Mouse (Mus musculus) midbrain, embryonic 10.5 days (tissue): ENCODE results near the gene Tgfa. TPM values are rescaled to one million over a fixed set of nuclear protein-coding genes. Genes with fewer than 3 reads are reported as not detected.

Experiments
- DNase-seq: peaks from one replicate; pipeline ENCODE4 v3.0.0-alpha.2; 2017; ENCODE audit warnings: low spot score
- H3K27ac ChIP-seq: fragments of 300-500 bp; sonication (generic); replicated peaks from 2 replicates; pipeline ENCODE4 v1.5.1; 2016; ENCODE audit warnings: mild to moderate bottlenecking
- H3K27me3 ChIP-seq: fragments of 300-500 bp; sonication (generic); 2 replicates; pipeline ENCODE4 v1.6.1; 2016; ENCODE audit warnings: low read depth, mild to moderate bottlenecking; ENCODE audit not compliant: poor library complexity, severe bottlenecking
- H3K36me3 ChIP-seq: fragments of 300-500 bp; sonication (generic); 2 replicates; pipeline ENCODE4 v1.6.1; 2016; ENCODE audit warnings: mild to moderate bottlenecking, moderate library complexity
- H3K4me1 ChIP-seq: fragments of 300-500 bp; sonication (generic); 2 replicates; pipeline ENCODE4 v1.6.1; 2016
- H3K4me3 ChIP-seq: fragments of 300-500 bp; sonication (generic); 2 replicates; pipeline ENCODE4 v1.5.1; 2016; ENCODE audit warnings: mild to moderate bottlenecking, moderate library complexity
- H3K9me3 ChIP-seq: fragments of 300-500 bp; sonication (generic); replicated peaks from 2 replicates; pipeline ENCODE4 v1.6.1; 2016; ENCODE audit warnings: mild to moderate bottlenecking
- WGBS: fragments of 180-500 bp; shearing (Covaris S2); methylation state at CpG from one replicate; pipeline ENCODE4 v1.1.7; 2016; 5-methylcytosine and 5-hydroxymethylcytosine counted together
- polyA plus RNA-seq: library from polyadenylated mRNA; unstranded; fragments of >200 nt; fragmentation: Nextera tagmentation; extraction: Ambion mirVana; gene quantifications from 2 replicates; pipeline ENCODE4 v1.2.1, GENCODE M21; 2016

The Tgfa gene
- polyA plus RNA-seq, 1 experiment from 2014 or later, result 1.3 TPM

GRCm38 (mm10) chr6:86250830-86251229 lies 55.8 kb downstream of the Tgfa start:
- no peak for DNase-seq
- H3K36me3 ChIP-seq, result no peaks in the 10 kb centered on the region
- H3K9me3 ChIP-seq, result no peaks in the 10 kb centered on the region
- no peaks in the 10 kb centered on the region for H3K27me3 ChIP-seq
- WGBS, result 75% methylated on average over 8 of the region's 8 CpGs
- no peak overlapping the region for H3K4me3 ChIP-seq
- H3K4me1 ChIP-seq, result peaks cover 16% of the 10 kb centered on the region
- H3K27ac ChIP-seq, result peak overlapping the region; percentile 28; the same call in 1 of the 2 replicates

DNA sequence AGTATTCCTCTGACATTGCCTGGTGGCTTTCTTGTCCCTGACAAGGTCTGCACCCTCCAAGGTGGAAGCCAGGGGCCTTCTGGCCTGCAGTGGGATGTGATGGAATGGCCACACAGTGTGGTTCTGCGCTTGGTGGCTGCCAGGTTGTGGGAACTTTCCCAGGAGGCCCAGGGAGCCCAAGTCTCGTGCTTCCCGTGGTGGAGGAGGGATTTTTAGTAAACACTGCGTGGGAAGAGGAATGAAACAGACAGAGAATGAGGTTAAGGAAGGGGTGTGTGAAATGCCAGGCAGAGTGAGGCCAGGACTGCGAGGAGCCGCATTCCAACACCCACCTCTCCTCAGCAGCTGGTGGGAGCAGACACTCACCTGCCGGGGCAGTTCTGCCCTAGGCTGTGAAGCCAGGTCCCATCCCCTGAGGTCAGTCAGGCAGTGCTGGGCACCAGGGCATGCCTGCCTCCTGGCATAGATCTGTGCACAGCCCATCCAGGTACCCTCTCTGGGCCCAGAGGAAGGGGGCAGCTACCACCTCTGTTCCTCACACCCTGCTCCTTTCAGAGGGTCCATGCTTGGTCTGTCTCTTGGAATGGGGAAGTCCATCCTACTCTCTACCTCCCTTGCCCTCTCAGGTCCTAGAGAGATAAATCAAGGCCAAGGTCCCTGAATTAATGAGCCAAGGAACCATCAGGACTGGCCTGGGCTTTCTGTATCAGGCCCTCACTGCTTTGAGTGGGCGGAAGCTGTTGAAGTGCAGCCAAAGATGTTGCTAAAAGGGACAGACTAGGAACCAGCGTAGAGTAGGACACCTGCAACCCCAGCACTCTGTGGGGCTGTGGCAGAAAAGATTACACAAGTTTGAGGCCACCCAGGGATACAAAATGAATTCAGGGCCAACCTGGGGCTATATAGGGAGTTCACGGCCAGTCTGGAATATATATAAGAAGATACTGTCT lies 57.4 kb downstream of the Tgfa start:
- H3K9me3 ChIP-seq, result no peaks in the 10 kb centered on the region
- DNase-seq, result no peak
- WGBS, result 79% methylated on average over 10 of the region's 10 CpGs
- no peaks in the 10 kb centered on the region for H3K27me3 ChIP-seq
- no peak overlapping the region for H3K4me3 ChIP-seq
- no peak overlapping the region for H3K27ac ChIP-seq
- no peaks in the 10 kb centered on the region for H3K36me3 ChIP-seq
- peaks cover 10% of the 10 kb centered on the region; the same call in 1 of the 2 replicates for H3K4me1 ChIP-seq

DNA sequence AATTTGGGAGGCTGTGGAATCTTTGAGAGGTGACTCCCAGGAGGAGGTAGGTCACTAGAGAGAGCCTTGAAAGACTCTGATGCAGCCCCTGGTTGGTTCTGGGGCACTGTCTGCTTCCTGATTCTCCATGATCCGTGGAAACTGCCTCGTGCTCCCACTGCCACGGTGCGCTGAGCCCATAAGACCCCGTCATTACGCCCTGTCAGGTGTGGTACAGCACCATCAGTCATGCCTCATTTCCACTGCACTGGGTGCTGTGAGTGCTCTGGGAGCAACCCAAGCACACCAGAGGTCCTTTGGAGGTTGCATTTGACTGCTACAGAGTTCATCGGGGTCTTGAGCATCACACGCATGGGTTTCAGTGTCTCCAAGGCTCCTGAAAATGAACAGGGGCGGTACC lies 60.9 kb downstream of the Tgfa start:
- Histone ChIP-seq H3K9me3 (no peaks in the 10 kb centered on the region), H3K36me3 (no peaks in the 10 kb centered on the region), H3K27ac (no peak overlapping the region), H3K4me3 (no peak overlapping the region), H3K4me1 (no peaks in the 10 kb centered on the region), H3K27me3 (no peaks in the 10 kb centered on the region)
- no peak for DNase-seq
- 90% methylated on average over 9 of the region's 9 CpGs for WGBS

- H3K27me3 ChIP-seq, result no peaks in the 10 kb centered on the region
- no peaks in the 10 kb centered on the region for H3K4me1 ChIP-seq
- DNase-seq, result no peak
- 90% methylated on average over 6 of the region's 6 CpGs for WGBS
- H3K9me3 ChIP-seq, result no peaks in the 10 kb centered on the region
- H3K36me3 ChIP-seq, result no peaks in the 10 kb centered on the region
- H3K4me3 ChIP-seq, result no peak overlapping the region
- H3K27ac ChIP-seq, result no peak overlapping the region
Measured at GRCm38 (mm10) chr6:86259242-86259641, 64.2 kb downstream of the Tgfa start.

- H3K4me1 ChIP-seq, result no peaks in the 10 kb centered on the region
- H3K27me3 ChIP-seq, result no peaks in the 10 kb centered on the region
- H3K27ac ChIP-seq, result no peak overlapping the region
- 78% methylated on average over 7 of the region's 7 CpGs for whole genome bisulfite sequencing
- no peak overlapping the region for H3K4me3 ChIP-seq
- no peak for DNase-seq
- H3K9me3 ChIP-seq, result no peaks in the 10 kb centered on the region
- H3K36me3 ChIP-seq, result no peaks in the 10 kb centered on the region
Measured at GRCm38 (mm10) chr6:86260322-86261050, 65.5 kb downstream of the Tgfa start.

DNA sequence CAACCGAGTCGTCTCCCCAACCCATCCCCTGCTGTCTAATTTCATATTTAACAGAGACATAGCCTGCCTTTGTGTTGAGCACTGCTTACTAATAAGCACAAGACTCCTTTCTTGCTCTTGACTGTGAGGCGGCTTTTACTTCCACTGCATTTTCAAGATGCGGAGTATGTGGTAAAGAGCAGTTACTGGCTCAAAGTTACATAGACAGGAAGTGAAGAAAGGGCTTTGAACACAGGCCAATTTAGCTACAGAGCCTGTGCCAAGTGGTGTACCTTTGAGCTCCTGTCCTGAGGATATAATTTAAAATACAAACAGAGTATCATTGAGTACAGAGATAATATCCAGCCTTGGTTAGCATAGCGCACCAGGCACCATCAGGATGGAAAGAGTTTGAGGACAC lies 71.8 kb downstream of the Tgfa start:
- no peak for DNase-seq
- no peak overlapping the region for H3K27ac ChIP-seq
- no peaks in the 10 kb centered on the region for H3K36me3 ChIP-seq
- WGBS, result 91% methylated on average over 5 of the region's 5 CpGs
- H3K9me3 ChIP-seq, result no peaks in the 10 kb centered on the region
- H3K4me1 ChIP-seq, result no peaks in the 10 kb centered on the region
- H3K4me3 ChIP-seq, result no peak overlapping the region
- no peaks in the 10 kb centered on the region; the same call in 1 of the 2 replicates for H3K27me3 ChIP-seq

GRCm38 (mm10) chr6:86270373-86271068 lies 75.5 kb downstream of the Tgfa start:
- no peak for DNase-seq
- 87% methylated on average over 8 of the region's 8 CpGs for WGBS
- Histone ChIP-seq H3K27me3 (peaks cover 8% of the 10 kb centered on the region; the same call in 1 of the 2 replicates), H3K4me3 (no peak overlapping the region), H3K36me3 (no peaks in the 10 kb centered on the region), H3K4me1 (peaks cover 9% of the 10 kb centered on the region), H3K27ac (no peak overlapping the region; the same call in 1 of the 2 replicates), H3K9me3 (no peaks in the 10 kb centered on the region)

GRCm38 (mm10) chr6:86271130-86271529 lies 76.1 kb downstream of the Tgfa start:
- no peaks in the 10 kb centered on the region for H3K9me3 ChIP-seq
- peaks cover 9% of the 10 kb centered on the region for H3K4me1 ChIP-seq
- no peak overlapping the region for H3K27ac ChIP-seq
- H3K27me3 ChIP-seq, result peaks cover 8% of the 10 kb centered on the region; the same call in 1 of the 2 replicates
- no peak overlapping the region for H3K4me3 ChIP-seq
- no peak for DNase-seq
- H3K36me3 ChIP-seq, result no peaks in the 10 kb centered on the region
- 93% methylated on average over 5 of the region's 5 CpGs for WGBS

- Histone ChIP-seq H3K36me3 (no peaks in the 10 kb centered on the region), H3K4me3 (no peak overlapping the region), H3K27ac (no peak overlapping the region), H3K4me1 (peaks cover 9% of the 10 kb centered on the region), H3K27me3 (peaks cover 8% of the 10 kb centered on the region; the same call in 1 of the 2 replicates), H3K9me3 (no peaks in the 10 kb centered on the region)
- DNase-seq, result no peak
- 90% methylated on average over 4 of the region's 4 CpGs for WGBS
Measured at GRCm38 (mm10) chr6:86275704-86276103, 80.7 kb downstream of the Tgfa start.

GRCm38 (mm10) chr6:86276816-86277215 lies 81.8 kb downstream of the Tgfa start:
- 89% methylated on average over 2 of the region's 2 CpGs for WGBS
- DNase-seq, result no peak
- H3K4me1 ChIP-seq, result peaks cover 9% of the 10 kb centered on the region
- H3K9me3 ChIP-seq, result no peaks in the 10 kb centered on the region
- H3K4me3 ChIP-seq, result no peak overlapping the region
- H3K27me3 ChIP-seq, result peaks cover 8% of the 10 kb centered on the region; the same call in 1 of the 2 replicates
- H3K36me3 ChIP-seq, result no peaks in the 10 kb centered on the region
- no peak overlapping the region for H3K27ac ChIP-seq

DNA sequence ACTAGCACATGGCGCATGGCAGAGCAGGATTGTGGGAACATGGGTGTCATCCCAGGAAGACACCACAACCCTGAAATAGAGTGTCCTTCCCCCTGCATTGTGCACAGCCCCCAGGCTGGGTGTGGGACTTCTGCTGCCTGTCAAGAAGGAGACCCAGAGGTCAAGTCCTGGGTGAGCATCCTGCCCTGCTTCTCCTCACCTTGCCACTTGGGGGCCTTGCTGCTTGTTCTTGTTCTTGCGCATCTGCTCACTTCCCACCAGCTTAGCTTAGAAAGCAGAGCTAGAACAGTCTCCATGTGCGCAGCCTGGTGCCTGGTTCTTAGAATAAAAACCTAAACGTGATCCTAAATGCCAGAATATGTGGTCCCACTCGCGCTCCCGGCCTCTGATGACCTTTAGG lies 82.6 kb downstream of the Tgfa start:
- Histone ChIP-seq H3K27ac (no peak overlapping the region), H3K36me3 (no peaks in the 10 kb centered on the region), H3K9me3 (no peaks in the 10 kb centered on the region), H3K4me1 (peaks cover under 1% of the 10 kb centered on the region; the same call in 1 of the 2 replicates), H3K27me3 (peaks cover 8% of the 10 kb centered on the region; the same call in 1 of the 2 replicates), H3K4me3 (no peak overlapping the region)
- no peak for DNase-seq
- WGBS, result 76% methylated on average over 7 of the region's 7 CpGs

GRCm38 (mm10) chr6:86281573-86282210 lies 86.7 kb downstream of the Tgfa start:
- Histone ChIP-seq H3K9me3 (no peaks in the 10 kb centered on the region), H3K4me3 (no peak overlapping the region), H3K27me3 (no peaks in the 10 kb centered on the region), H3K4me1 (no peaks in the 10 kb centered on the region; the same call in 1 of the 2 replicates), H3K36me3 (no peaks in the 10 kb centered on the region), H3K27ac (no peak overlapping the region)
- no peak for DNase-seq
- WGBS, result 91% methylated on average over 11 of the region's 11 CpGs
